Mouse (Mus musculus) MN1 (cell line): ENCODE measurements around the gene Git2.

Experiments used
- DNase-seq: peaks from one replicate; pipeline ENCODE4 v3.0.0-alpha.2; 2016; ENCODE audit warnings: low spot score

Gene Git2

DNA sequence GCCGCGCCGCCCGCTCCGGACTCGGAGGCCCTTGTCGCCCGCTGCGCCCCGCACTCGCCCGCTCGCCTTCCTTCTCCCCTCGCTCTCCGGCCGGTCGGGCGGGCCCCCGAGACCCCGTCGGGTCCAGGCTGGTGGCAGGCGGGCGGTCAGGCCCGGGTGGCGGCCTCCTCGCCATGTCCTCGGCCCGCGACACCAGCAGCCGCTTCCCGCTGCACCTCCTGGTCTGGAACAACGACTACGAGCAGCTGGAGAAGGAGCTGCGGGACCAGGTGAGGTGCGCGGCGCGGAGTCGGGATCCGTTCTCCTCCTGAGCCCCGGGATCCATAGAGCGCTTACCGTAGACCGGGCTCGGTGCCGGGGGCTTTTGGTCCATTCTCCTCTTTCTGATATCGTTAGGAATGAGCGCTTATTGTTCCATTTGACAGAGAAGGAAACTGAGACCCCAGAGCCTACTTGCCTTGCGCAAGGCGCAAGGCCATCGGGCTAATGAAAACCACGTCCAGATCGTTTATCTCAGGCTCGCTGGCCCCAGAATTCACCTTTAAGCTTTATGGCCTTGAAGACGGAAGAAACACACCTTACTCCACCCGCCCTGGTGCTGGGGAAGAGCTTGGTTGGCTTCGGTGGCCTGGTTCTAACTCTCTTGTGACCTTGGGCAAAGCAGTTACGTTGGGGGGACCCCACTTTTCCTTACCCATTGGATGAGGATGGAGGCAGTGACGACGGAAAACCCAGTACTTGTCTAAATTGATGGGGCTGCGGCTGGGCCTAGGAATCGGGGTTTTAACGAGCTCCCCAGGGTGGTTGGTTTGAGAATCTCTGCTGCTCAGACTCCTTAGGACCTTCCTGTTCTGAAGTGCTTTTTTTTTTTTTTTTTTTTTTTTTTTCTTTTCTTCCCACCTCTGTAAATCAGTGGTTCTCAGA, at the start of gene Git2:
Git2 (minus strand) TSS at position 462 of the 924 bp plus-strand sequence.
- DNase-seq, result peak; percentile 16

DNA sequence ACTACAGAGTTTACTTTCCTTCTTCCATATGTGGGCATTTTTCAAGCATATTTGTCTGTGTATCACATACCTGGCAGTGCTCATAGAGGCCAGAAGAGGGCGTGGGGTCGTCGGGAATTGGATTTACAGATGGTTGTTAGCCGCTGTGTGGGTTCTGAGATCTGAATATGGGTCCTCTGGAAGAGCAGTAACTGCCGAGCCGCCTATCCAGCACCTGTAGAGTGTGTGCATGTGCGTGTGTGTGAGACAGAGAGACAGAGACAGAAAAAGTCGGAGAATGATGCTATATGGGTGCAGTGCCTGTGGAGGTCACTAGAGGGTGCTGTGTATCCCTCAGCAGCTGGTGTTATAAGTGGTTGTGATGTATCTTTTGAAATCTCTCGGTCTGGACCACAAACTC, 48.9 kb upstream of the Git2 start:
- no peak for DNase-seq

DNA sequence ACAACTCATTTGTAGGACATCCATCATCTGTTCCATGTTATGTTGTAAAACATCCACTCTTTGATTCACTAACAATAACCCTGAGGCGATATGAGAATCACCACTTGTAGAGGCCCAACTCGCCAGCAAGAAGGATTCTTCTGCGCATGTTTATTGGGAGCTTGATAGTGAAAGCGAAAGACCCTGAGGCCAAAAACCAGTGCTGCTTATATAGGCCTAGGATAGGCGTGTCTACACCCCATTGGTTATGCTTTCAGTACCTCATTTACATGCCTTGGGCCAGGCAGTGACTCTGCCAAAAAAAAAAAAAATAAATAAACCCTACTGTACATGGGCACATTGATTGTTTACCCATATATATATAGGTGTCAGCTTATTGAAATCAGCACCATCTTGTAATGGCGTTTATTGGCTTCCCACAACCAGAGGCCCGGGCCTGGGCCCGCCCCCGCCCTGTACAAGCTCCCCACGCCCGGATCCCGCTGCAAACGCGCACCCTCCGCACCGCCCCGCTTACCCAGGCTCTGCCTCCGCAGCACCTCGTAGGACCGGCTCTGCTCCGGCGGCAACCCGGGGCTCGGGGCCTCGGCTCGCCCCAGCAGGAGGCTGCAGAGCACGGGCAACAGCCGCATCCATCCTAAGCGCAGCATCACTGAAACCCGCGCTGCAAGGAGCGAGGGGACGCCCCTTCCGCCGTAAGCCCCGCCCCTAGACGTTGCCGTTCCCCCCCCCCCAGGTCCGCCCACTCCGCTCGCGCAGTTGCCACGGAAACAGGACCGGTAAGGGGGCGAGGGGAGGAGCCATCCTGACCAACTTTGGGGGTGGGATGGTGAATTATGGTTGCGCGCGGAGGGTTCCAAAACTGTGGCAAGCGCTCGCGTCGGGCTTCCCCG, 47.7 kb upstream of the Git2 start, which contains the start of gene 1500011B03Rik:
1500011B03Rik (minus strand) TSS at position 673 of the 893 bp plus-strand sequence.
- no peak for DNase-seq

DNA sequence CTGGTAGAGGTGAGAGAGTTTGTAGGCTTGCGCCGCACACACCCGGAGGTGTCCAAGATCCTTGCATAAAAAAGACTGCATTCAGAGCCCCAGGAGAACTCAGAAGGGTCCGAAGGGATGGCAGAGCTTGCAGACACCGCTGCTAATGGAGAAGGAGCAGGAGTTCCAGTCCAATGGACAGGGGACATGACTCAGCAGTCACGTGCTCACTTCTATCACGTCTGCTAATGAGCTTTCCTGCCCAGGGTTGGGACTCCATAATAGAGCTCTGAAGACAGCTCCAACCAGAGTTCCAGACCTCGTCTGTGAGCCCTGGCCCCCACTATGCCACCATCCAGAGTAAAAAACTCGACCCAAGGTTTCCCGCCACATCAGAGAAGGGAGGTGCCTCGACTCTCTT, 42.8 kb upstream of the Git2 start:
- no peak for DNase-seq

DNA sequence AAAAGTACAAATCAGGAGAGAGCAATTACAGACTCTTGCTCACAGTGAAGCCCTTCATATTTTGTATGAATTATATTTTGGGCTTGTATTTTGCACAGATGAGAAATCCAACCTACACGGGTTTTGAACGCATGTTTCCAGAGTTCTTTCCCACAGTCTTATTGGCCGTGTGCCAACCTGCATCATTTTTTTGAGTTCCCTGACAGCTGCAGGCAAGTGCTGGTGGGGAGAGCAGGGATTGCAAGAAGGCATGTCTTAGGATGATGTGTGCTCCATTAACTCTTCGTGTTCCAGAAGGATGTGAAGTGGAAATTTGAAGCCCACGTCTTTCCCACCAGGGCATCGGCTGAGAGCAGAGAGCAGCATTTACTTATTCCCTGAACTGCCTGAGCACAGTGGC, 41.3 kb upstream of the Git2 start:
- no peak for DNase-seq

DNA sequence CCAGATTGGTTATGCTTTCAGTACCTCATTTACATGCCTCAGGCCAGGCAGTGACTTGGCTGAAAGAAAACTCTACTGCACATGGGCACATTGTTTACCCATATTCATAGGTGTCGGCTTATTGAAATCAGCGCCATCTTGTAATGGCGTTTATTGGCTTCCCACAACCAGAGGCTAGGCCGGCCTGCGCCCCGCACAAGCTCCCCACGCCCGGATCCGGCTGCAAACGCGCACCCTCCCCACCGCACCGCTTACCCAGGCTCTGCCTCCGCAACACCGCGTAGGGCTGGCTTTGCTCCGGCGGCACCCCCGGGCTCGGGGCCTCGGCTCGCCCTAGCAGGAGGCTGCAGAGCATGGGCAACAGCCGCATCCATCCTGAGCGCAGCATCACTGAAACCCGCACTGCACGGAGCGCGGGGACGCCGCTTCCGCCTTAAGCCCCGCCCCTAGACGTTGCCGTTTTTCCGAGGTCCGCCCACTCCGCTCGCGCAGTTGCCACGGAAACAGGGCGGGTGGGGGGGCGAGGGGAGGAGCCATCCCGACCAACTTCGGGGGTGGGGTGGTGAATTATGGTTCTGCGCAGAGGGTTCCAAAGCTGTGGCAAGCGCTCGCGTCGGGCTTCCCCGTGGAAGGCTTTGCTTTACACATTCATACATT, 38.3 kb upstream of the Git2 start:
- no peak for DNase-seq

DNA sequence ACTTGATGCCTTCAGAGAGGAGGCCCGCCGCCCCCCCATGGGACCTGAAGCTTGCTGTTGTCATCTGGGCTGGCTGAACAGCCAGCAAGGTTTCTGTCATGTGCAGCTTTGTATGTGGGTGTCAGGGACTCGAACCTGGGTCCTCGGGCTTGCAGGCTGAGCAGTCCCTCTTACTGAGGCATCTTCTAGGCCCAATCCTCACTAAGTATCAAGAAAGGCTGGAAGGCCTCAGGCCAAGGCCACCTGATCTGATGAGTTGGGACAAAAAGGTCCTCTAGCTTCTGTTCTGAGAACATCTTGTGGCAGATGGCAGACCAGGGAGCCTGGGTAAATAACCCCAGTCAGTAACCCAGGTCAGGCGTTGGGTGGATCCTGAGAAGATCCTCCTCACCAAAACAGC, 34.5 kb upstream of the Git2 start:
- DNase-seq, result no peak

DNA sequence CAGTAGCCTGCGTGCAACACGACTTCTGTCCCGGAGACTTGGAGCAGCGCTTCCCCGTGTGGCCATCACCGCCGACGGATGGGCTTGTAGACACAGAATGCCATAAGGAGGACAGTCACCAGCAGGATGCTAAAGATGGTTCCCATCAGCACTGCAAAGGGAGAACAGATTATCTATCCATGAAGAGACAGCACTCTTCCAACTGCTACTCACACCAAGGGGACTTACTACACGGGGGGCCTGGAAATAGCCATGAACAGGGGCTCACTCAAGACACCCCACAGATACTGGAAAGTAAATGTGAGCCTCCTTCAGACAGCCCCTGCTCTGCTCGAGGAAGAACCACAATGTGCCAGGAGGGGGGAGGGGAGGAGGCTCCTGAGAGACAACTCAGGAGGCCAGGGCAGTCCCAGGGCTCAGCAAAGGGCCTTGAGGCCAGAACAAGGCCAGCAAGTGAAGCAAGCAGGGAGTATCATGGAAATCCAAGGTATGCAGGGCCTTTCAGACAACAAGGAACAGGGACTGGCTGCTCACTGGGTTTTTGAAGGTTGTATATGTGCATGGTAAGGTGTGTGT, 34.0 kb upstream of the Git2 start:
- no peak for DNase-seq

DNA sequence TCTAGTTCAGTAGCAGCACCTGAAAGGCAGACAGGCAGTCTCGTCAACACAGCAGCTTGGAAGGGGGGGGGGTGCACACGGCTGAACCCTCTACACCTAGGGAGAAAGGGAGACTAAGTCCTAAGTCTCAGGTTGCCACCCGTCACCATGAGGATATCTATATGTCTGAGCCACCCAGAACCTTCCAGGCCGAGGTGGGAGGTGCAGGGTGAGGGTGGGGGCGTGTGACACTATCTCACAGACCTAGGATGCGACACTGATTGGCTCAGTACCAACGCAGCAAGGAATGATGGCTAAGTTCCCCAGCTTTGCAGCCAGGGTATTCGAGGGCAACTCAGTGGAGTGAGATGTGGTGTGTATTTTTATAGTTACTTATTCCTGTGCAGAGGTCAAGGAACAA, 33.1 kb upstream of the Git2 start:
- no peak for DNase-seq

DNA sequence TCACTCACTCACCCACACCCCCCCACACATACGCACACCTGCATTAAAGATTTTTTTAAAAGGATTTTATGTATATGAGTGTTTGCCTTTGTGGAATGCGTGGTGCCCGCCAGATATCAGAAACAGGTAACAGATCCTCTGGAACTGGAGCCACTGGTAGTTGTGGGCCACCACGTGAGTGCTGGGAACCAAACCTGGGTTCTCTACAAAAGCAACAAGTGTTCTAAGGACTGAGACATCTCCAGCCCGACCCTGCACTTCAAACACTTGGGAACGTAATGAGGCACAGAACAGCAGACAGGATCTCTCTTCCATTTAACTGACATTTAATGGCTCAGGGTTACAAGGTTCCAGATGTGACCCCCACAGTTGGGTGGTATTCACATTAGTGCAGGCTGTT, 32.6 kb upstream of the Git2 start:
- no peak for DNase-seq

DNA sequence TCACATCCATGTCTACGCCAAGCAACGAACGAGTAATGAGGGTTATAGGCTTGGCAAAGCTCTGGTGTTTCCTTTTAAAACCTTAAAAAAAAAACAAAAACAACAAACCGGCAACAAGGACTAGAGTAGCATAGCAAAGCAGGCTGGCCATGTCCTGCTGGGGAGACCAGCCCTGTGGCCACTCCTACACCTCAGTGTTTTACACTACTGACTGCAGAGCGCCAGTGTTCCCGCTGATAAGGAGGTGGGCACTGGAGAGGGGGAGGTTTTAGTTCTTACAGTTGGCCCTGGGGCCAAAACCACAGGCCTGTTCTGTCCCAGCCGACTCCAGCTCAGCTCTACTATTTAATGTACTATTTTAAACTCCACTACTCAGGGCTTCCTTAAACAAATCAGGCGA, 32.2 kb upstream of the Git2 start:
- no peak for DNase-seq

DNA sequence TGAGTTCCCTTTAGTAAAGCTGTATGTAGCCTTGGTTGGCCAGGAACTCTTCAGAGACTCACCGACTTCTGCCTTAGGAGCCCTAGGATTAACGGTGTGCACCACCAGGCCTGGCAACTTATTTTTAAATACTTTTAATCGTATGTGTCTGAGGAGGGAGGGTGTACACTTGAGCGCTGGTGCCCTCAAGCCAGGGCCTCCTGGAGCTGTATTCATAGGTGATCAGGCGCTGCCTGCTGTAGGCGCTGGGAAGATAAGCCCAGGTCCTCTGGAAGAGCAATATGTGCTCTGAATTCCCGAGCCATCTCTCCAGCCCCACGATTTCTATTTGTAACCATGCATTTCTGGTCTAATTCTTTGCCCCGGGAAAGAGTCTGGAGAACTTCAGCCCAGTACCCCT, 31.7 kb upstream of the Git2 start:
- DNase-seq, result no peak

DNA sequence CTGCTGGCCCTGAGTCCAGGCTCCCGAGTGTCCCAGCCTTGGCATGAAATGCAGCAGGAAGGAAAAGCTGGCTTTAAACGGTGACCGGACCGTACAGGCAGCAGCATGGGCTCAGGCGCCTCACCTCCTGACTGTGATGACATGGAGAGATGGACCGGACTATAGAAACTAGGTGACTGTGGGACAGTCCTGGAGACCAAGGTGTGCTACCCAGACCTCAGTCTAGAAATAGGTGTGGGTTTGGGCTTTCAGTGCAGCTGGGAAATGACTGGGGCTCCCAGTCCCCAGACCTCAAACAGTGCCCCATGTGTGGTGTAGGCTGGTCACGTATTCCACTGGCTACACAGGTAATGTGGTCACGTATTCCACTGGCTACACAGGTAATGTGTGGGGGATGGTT, 31.3 kb upstream of the Git2 start:
- no peak for DNase-seq

DNA sequence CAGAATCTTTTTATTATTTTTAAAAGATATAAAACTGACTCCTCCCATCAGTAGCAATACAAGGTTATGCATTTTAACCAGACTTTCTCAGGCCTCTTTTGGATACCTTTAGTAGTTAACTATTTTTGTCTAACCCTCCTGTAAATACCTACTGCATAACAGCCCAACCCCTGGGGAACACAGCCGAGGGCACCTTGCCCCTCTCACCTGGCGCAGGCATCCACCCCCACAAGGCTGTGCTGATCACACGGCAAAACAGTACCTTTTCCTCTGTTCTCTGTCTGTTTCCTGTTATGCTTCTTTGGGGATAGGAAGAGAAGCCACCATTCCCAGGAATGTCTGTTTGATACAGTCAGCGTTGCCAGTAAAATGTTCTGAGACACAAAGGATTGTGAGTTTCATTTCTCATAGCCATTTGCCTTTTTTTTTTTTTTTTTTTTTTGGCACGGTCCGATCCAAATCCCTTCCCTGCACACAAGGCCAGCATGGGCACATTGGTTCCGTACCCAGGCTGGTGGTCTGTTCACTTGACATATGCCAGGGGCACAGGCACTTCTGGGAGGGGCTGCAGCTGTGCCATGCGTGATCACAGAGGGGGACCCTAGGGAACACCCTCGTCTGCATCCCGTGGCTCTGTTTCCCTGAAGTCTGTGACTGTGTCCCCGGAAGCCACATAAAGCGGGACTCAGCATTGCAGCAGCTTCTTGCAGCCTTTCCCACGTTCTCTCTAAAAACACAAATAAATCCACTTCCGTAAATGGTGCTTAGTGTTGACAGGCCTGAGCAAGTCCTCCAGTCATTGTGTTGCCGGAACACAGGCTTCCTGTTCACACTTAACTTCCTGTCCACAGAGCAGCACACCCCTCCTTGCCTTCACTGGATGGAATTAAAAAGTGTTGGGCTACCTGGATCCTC, 30.4 kb upstream of the Git2 start:
- DNase-seq, result no peak

DNA sequence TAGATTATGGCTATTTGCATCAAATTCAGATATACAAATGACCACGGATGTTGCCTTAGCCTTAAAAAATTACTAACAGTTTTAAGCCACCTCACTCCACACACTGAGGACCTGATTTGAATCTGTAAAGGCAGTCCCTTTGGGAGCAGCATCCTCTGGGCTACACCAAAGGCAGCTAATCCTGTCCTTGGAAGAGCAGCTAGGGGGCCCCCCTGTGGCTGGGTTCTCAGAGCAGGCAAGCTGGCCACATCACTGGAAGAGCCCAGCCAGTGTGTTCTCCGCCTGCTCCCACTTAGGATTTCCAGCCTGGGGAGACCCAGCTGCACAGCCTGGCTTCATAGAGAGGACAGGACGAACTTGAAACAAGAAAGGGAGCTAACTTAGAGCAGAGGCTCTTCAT, 29.6 kb upstream of the Git2 start:
- no peak for DNase-seq

DNA sequence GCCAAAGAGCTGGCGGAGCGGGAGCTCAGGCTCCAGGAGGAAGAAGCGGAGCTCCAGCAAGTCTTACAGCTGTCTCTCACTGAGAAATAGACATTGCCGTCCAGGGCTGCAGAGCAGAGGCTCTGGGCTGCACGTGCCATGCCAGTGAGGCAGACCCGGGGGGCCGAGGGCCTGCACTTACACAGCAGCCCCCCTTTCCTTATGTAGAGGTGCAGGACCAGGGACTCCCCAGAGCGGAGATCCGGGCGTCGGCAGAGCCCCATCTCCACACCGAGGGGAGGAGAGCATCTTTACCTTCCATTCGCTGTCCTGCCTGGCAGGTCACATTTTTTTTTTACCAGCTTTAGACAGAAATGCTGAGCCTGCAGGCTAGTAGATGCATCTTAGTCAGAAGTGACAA, 29.0 kb upstream of the Git2 start:
- DNase-seq, result no peak

DNA sequence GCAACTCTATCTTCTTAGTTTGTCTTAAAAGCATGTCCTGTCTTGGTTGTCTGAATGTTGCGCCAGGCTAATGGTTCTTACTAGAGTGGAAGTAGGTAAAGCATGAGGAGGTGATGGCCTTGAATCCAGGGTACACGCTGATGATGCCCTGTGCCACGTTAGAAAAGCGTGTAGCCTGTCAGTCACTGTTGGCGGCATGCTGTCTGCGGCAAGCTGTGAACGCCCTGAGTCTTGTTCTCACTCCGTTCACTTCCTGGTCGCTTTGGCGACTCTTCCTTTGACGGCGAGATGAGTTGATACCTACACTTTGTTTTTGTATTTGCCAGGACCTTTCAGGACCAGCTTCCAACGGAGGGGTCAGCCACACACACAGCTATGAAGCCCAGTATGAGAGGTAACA, 27.9 kb upstream of the Git2 start:
- no peak for DNase-seq

DNA sequence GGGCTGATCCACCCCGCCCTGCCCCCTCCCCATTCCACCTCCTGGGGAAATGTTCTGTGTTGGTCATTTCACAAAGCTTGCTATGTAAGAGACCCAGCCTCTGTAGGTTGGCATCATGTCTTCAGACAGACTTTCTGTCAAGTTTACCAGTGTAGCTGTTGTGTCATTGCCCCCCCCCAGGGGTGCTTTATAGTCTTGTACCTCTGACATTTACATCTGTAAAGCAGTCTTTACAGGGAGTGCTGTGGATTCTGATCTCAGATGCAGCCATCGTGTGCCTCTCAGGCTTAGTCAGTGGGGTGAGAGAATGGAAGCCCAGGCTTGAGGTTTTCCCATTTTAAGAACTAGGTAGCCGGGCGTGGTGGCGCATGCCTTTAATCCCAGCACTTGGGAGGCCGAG, 26.5 kb upstream of the Git2 start:
- DNase-seq, result no peak

DNA sequence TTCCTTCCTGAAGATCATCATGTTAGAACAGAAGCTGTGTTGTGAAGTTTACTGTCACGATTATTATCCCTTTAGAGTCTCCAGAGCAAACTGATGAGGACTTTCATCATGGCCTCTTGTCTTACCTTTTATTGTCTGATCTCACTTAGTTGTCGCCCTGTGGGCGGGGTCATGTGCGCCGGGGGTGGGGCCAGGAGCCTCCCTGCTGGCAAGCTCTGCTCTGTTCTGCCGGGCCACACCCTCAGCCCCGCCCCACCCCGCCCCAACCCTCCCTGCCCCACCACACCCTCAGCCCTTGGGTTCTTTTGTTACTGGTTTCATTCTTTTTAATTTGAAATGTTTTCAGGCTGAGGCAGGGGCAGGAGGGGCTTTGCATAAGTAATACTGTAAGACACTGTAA, 25.7 kb upstream of the Git2 start:
- DNase-seq, result no peak

DNA sequence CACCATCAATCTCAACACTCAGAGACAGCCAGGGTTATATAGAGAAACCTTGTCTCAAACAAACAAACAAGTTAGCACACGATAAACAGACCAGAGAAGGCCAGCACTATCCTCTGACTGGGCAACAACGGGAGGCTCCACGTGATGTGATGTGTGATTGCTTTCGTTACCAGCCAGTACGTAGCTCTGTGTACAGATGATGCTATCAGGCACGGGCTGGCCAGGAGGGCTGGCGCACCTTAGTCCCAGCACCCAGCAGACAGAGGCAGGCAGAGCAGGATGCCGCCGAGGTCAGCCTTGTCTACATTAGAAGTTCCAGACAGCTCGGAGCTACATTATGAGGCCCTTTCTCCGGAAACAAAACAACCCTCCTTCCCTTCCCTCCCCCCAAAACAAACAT, 24.5 kb upstream of the Git2 start:
- DNase-seq, result no peak

DNA sequence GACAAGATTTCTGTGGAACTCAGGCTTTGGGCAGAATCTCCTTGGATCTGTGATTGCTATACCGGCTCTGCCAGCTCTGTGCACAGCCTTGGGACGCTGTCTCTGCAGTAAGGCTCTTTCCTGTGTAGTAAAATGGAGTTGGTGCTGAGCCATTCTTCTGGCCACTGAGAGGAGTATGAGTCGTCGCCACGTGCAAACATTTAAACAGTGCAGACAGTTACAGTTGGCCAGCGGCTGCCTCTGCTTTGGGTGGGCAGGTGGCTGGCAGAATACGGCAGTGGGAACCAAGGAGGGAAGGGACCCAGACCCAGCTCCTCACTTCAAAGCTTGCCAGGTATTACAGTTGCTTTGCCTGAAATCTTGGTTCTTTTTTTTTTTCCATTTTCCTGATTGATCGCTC, 21.9 kb upstream of the Git2 start:
- DNase-seq, result no peak
